Mouse (Mus musculus): Measurements from ENCODE around the gene Fadd. TPM values are rescaled to one million over a fixed set of nuclear protein-coding genes. Genes with fewer than 3 reads are reported as not detected.

The Fadd gene
- polyA plus RNA-seq, 1 experiment from 2014 or later: 10.1 TPM

DNA sequence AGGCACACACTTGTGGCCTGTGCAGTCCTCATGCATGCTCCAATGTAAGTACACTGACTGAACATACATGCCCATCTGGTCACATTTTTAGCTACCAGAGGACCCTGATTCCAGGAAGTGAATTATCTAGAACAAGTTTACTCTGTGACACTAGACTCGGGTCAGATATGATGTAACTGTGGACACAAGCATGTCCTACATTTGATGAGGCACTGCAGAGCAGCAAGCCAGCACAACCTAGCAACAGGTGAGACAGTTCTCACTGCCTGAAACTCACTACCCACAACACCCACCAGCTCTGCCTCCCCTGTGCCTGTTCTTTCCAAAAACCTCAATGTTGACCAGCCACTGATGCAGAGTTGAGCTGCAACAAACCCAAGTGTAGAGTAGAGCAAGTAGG lies 31.5 kb downstream of the Fadd start:
- Histone ChIP-seq H3K27ac (no peak overlapping the region), H3K27me3 (peaks cover 7% of the 10 kb centered on the region), H3K36me3 (peaks cover 38% of the 10 kb centered on the region), H3K4me1 (peaks cover 18% of the 10 kb centered on the region), H3K4me2 (no peak overlapping the region), H3K4me3 (no peak overlapping the region), H3K9me3 (no peaks in the 10 kb centered on the region), H3K9ac (no peak overlapping the region)
- 88% methylated on average over 1 of the region's 1 CpGs for WGBS
- no peak for ATAC-seq (ENCODE audit: insufficient number of reproducible peaks, low FRiP score, low TSS enrichment, low read depth)

DNA sequence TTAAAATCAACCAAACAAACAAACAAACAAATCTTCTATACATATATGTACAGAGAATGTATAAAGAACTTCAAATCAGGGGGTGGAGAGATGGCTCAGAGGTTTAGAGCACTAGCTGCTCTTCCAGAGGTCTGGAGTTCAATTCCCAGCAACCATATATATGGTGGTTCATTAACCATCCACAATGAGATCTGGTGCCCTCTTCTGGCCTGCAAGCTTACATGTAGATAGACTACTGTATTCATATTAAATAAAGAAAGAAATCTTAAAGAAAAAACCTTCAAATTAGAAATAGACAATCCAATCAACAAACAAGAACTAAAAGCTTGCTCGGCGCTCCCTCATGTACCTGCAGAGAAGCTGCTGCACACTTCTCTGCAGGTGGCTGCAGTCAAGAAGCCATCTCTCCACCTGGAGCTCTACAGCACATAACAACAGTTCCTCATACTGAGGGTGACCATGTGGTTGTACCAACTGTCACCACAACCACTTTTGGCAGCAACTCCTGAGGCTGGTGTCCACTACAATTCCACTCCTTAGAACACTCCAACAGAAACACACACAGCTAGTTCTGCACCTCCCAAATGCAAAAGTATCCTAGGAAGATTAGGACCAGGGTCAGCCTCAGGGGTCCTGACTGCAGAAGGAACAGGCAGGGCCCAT lies 32.2 kb downstream of the Fadd start:
- H3K27me3 ChIP-seq: no peaks in the 10 kb centered on the region; the same call in 1 of the 2 replicates
- no peak overlapping the region for H3K27ac ChIP-seq
- no peak overlapping the region for H3K9ac ChIP-seq
- H3K4me3 ChIP-seq: no peak overlapping the region
- peaks cover 18% of the 10 kb centered on the region for H3K4me1 ChIP-seq
- ATAC-seq (ENCODE audit: insufficient number of reproducible peaks, low FRiP score, low TSS enrichment, low read depth): no peak
- no peak overlapping the region for H3K4me2 ChIP-seq
- H3K9me3 ChIP-seq: no peaks in the 10 kb centered on the region
- whole genome bisulfite sequencing: 94% methylated on average over 2 of the region's 2 CpGs
- peaks cover 38% of the 10 kb centered on the region for H3K36me3 ChIP-seq

DNA sequence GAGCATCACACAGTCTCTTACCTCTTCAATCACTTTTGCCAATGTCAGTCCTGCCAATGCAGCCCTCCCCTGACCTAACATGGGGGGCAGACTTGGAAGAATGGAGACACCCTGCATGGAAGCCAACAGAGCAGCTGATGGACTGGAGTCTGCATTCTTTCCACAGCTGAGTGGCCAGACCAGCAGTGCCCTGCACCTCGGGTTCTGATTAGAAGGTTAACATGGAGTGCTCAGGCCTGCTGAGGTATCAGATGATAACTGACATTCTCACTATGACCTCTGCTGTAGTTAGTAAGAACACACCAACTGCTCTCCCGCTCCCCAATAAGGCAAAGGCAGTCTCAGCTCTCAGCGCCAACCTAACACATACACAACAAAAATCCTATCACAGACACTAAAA lies 37.0 kb downstream of the Fadd start:
- Histone ChIP-seq H3K4me2 (no peak overlapping the region), H3K4me3 (no peak overlapping the region), H3K4me1 (no peaks in the 10 kb centered on the region), H3K9ac (no peak overlapping the region), H3K36me3 (peaks cover 18% of the 10 kb centered on the region), H3K27ac (no peak overlapping the region), H3K9me3 (no peaks in the 10 kb centered on the region), H3K27me3 (no peaks in the 10 kb centered on the region)
- ATAC-seq (ENCODE audit: insufficient number of reproducible peaks, low FRiP score, low TSS enrichment, low read depth): no peak
- 88% methylated on average over 3 of the region's 3 CpGs for WGBS

DNA sequence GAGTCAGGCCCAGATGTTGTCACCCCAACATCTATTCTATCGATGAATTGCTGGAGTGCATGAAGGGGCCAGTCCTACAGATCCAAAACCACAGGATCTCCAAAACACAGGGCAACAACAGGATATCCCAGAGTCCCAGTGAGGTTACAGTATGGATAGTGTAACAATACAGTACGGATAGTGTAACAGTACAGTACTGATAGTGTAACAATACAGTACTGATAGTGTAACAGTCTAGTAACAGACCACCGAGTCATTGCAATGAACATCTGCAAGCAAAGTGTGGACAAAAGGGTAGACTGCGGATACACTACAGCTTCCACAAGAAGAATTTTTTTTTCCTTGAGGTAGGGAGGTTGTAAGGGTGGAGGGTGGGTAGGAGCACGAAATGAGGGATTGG lies 40.9 kb downstream of the Fadd start:
- ATAC-seq (ENCODE audit: insufficient number of reproducible peaks, low FRiP score, low TSS enrichment, low read depth): no peak
- no peaks in the 10 kb centered on the region for H3K27me3 ChIP-seq
- no peaks in the 10 kb centered on the region for H3K36me3 ChIP-seq
- 94% methylated on average over 5 of the region's 5 CpGs for WGBS
- H3K4me3 ChIP-seq: no peak overlapping the region
- no peaks in the 10 kb centered on the region for H3K9me3 ChIP-seq
- no peak overlapping the region for H3K4me2 ChIP-seq
- no peak overlapping the region for H3K9ac ChIP-seq
- no peak overlapping the region for H3K27ac ChIP-seq
- H3K4me1 ChIP-seq: 0 out of 2 replicates have a peak, but pooled peaks cover 3% of the 10 kb centered on the region

DNA sequence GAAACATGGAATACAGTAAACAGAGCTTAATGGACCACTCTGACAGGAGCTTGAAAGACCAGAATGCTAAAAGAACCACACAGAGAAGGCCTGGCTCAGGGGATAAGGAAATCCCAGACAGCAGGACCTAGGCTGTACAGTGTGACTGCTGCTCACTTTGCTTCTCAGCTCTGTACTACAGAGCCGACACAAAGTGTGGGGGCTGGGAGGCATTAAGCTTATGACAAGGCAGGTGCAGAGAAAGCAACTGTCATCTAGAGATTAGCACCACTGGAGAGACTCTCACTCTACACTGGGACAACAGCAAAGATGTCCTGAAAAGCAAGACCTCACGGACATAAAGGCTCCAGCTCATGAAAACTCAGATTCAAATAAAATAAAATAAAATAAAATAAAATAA lies 43.1 kb downstream of the Fadd start:
- Histone ChIP-seq H3K4me2 (no peak overlapping the region), H3K36me3 (no peaks in the 10 kb centered on the region), H3K27ac (no peak overlapping the region), H3K4me1 (peaks cover 3% of the 10 kb centered on the region; the same call in 1 of the 2 replicates), H3K27me3 (no peaks in the 10 kb centered on the region), H3K4me3 (no peak overlapping the region), H3K9ac (no peak overlapping the region), H3K9me3 (no peaks in the 10 kb centered on the region)
- 78% methylated on average over 2 of the region's 2 CpGs for WGBS
- ATAC-seq (ENCODE audit: insufficient number of reproducible peaks, low FRiP score, low TSS enrichment, low read depth): no peak

DNA sequence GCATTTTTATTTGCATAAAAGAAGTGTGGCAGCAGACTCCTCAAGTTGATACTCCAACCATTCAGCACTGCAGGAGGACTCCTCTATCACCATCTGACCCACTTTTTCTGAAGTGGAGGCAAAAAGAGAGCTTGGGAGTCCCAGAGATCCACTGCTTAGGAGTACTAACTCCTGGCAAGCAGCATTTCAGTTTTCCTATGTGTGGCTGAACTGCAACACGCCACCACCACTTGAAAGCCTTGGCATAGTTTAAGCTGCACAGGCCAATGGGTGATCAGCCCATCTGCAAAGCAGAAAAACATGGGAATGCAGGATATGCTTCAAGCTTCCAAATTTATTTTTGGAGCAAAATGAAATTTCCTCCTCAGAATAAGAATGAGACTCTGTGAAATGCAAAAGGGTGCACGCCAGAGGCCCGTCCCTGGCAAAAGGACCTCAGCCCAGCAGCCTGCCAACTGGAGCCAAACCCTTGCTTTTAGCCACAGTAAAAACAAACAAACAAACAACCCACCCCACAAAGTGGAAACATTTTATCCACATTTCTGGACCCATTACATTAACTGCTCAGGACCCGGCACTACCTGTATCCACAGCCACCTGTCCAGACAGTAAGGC lies 44.1 kb downstream of the Fadd start:
- Histone ChIP-seq H3K27ac (no peak overlapping the region), H3K9me3 (no peaks in the 10 kb centered on the region), H3K4me2 (no peak overlapping the region), H3K36me3 (no peaks in the 10 kb centered on the region), H3K27me3 (no peaks in the 10 kb centered on the region), H3K4me1 (peaks cover 3% of the 10 kb centered on the region; the same call in 1 of the 2 replicates), H3K9ac (no peak overlapping the region), H3K4me3 (no peak overlapping the region)
- ATAC-seq (ENCODE audit: insufficient number of reproducible peaks, low FRiP score, low TSS enrichment, low read depth): no peak
- WGBS: 68% methylated on average over 4 of the region's 4 CpGs

DNA sequence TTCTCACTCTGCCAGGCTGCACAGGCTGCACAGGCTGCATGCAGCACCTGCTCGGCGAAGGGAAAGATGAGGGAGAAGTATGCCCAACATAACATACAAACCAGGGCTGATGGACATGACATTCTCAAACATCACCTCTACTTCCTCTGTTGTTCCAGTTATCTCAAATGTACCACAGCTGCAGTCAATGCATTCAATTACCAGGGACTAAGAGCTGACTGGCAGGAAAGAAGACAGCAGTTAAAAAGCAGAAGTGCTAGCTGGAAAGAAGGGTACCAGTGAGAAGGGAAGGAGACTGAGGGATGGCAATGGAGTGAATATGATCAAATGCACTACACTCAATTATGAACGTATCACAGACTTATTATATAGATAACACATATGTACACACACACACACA lies 45.9 kb downstream of the Fadd start:
- Histone ChIP-seq H3K36me3 (no peaks in the 10 kb centered on the region), H3K4me1 (peaks cover 8% of the 10 kb centered on the region; the same call in 1 of the 2 replicates), H3K9me3 (no peaks in the 10 kb centered on the region), H3K4me3 (no peak overlapping the region), H3K4me2 (no peak overlapping the region), H3K27ac (no peak overlapping the region), H3K9ac (no peak overlapping the region), H3K27me3 (no peaks in the 10 kb centered on the region)
- 89% methylated on average over 3 of the region's 3 CpGs for WGBS
- no peak for ATAC-seq (ENCODE audit: insufficient number of reproducible peaks, low FRiP score, low TSS enrichment, low read depth)

DNA sequence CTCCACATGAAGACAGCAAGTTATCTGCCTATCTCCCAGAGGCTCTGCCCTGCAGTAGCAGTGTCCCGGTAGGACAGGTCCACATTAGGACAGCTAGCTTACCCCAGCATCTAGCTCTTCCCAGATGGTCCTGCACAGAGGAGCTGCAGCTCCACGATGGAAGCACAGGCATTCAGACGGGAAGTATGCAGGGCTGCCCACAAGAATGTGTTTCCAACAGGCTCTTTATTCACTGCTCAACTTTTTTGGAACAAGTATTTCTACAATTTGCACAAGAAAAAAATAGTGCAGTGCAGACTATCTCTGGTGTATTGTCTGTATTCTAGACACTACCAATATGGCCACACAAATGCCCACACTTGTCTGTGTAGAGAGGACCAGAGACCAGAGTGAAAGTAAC lies 47.5 kb downstream of the Fadd start:
- Histone ChIP-seq H3K27me3 (no peaks in the 10 kb centered on the region), H3K9me3 (no peaks in the 10 kb centered on the region), H3K4me2 (no peak overlapping the region), H3K4me3 (no peak overlapping the region), H3K36me3 (no peaks in the 10 kb centered on the region), H3K4me1 (peaks cover 8% of the 10 kb centered on the region; the same call in 1 of the 2 replicates), H3K27ac (no peak overlapping the region; the same call in 1 of the 2 replicates), H3K9ac (no peak overlapping the region)
- no peak for ATAC-seq (ENCODE audit: insufficient number of reproducible peaks, low FRiP score, low TSS enrichment, low read depth)
- WGBS: 52% methylated on average over 3 of the region's 3 CpGs

DNA sequence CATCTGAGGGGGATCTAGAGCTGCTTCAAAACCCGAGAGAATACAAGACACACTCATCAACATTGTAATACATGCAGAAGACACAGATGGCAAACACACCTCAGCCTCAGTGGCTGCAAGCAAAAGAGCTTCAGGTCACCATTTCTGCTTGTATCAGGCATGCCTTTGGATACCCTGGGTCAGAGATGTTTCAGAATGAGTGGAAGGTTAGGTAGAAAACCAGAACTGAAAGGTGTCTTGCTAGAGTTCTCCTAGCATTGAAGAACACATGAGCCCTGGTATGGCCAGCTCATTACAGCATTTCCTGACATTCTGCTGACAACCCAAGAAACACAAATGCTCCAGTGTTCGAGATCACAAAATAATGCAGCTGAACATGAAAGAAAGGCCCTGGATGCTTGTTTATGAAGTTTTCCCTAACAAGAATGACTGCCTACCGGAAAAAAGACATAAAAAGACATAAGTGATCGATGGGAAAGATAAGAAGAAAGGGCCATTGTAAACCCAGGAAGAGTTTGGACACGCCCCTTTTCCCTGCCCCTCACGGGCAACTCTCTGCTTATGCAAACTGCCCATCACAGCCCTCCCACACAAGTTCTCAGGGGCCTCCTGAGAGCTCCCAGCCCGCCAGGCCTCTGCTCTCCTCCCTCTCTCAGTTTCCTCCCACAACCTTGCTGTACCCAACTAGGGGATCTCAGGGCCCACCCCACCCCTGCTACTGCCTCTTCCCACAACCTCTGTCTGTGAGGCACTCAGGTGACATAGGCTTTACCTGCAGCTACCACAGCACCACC lies 50.5 kb downstream of the Fadd start:
- WGBS: 41% methylated on average over 7 of the region's 7 CpGs
- Histone ChIP-seq H3K27ac (no peak overlapping the region), H3K4me1 (peaks cover 18% of the 10 kb centered on the region; the same call in 1 of the 2 replicates), H3K36me3 (no peaks in the 10 kb centered on the region), H3K4me2 (no peak overlapping the region), H3K9ac (no peak overlapping the region), H3K9me3 (no peaks in the 10 kb centered on the region), H3K27me3 (no peaks in the 10 kb centered on the region), H3K4me3 (no peak overlapping the region)
- no peak for ATAC-seq (ENCODE audit: insufficient number of reproducible peaks, low FRiP score, low TSS enrichment, low read depth)

DNA sequence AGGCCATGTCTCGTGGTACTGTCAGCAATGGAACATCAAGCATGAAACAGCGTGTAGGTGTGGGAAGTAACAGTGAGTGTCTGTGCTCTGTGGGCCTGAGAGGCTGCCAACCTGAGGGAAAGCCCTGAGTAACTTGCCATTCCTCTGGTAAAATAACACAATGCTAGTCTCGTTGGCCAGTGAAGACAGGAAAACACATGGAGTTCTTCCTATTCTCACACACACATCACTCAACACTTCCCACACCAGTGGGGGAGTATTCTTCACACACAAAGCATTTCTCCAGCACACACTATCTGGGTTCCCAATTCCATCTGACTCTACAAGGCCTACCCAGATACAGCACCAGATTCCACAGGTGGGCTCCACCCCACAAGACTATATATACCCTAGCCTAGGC lies 52.4 kb downstream of the Fadd start:
- Histone ChIP-seq H3K36me3 (no peaks in the 10 kb centered on the region), H3K27ac (no peak overlapping the region), H3K9me3 (no peaks in the 10 kb centered on the region), H3K27me3 (no peaks in the 10 kb centered on the region), H3K4me2 (no peak overlapping the region), H3K4me3 (no peak overlapping the region), H3K4me1 (peaks cover 19% of the 10 kb centered on the region; the same call in 1 of the 2 replicates), H3K9ac (no peak overlapping the region)
- 78% methylated on average over 3 of the region's 3 CpGs for WGBS
- ATAC-seq (ENCODE audit: insufficient number of reproducible peaks, low FRiP score, low TSS enrichment, low read depth): no peak

DNA sequence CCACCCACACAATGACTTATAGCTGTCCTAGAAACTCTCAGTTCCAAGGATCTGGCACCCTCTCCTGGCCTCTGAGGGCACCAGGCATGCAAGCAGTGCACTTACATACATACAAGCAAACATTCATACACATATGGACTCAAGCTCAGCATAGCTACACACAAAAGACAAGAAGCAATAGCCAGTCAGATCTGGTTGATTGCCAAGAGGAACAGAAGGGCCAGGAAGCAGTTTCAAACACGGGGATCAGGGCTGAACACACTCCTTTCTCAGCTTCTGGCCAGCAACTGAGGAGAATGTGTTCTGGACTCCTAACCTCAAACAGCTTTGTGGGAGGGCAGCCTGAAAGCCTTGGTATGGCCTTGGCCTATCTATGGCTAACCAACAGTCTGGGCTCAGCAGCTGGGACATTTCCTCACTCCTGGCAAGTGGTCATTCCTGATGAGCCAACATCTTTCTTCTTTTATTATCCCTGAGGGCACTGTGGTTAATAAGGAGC lies 54.5 kb downstream of the Fadd start:
- Histone ChIP-seq H3K4me2 (no peak overlapping the region), H3K9me3 (no peaks in the 10 kb centered on the region), H3K9ac (no peak overlapping the region), H3K36me3 (no peaks in the 10 kb centered on the region), H3K4me1 (peaks cover 19% of the 10 kb centered on the region; the same call in 1 of the 2 replicates), H3K4me3 (no peak overlapping the region), H3K27ac (no peak overlapping the region), H3K27me3 (no peaks in the 10 kb centered on the region)
- 39% methylated on average over 1 of the region's 1 CpGs for WGBS
- ATAC-seq (ENCODE audit: insufficient number of reproducible peaks, low FRiP score, low TSS enrichment, low read depth): no peak
